Mouse (Mus musculus): ENCODE results near the gene Hist1h3d.
"Not testable (repeated sequence)": the region's sequence is repeated elsewhere in the genome, so short reads cannot be mapped to it uniquely, and the experiment has no call there.

DNA sequence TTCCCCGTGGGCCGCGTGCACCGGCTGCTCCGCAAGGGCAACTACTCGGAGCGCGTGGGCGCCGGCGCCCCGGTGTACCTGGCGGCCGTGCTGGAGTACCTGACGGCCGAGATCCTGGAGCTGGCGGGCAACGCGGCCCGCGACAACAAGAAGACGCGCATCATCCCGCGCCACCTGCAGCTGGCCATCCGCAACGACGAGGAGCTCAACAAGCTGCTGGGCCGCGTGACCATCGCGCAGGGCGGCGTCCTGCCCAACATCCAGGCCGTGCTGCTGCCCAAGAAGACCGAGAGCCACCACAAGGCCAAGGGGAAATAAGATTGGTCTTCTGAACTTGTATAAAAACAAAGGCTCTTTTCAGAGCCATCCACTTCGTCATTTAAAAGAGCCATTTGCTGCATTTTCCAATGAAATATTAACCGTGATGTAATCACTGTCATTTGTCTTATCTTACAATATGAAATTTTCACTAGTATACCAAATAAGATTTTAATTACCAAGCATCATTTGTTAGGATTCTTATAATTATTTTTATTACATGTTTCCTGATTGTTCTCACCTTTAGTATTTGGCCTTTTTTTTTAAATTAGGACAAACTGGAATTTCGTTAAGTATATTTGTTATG is 905 bp upstream of the Hist1h3d start:
- TF ChIP-seq POLR2A (IDR thresholded peaks at IDR 0.05; ENCODE audit: borderline replicate concordance, extremely low read depth, insufficient read depth, insufficient read length, poor library complexity, severe bottlenecking); CTCF (IDR thresholded peaks at IDR 0.05; ENCODE audit: borderline replicate concordance, extremely low read depth, insufficient read depth, insufficient read length): not testable (repeated sequence)

Measured in brain, embryonic 14.5 days (tissue).